Mouse (Mus musculus): ENCODE measurements at regions not wholly inside any gene's neighbourhood (a gene's known extent, or its start where the extent isn't known, plus 50 kb on each side); places are given as distances from the start of the nearest gene placed in this dataset.
A peak's percentile ranks its signal among the peaks of the same experiment; 100 is the strongest.

DNA sequence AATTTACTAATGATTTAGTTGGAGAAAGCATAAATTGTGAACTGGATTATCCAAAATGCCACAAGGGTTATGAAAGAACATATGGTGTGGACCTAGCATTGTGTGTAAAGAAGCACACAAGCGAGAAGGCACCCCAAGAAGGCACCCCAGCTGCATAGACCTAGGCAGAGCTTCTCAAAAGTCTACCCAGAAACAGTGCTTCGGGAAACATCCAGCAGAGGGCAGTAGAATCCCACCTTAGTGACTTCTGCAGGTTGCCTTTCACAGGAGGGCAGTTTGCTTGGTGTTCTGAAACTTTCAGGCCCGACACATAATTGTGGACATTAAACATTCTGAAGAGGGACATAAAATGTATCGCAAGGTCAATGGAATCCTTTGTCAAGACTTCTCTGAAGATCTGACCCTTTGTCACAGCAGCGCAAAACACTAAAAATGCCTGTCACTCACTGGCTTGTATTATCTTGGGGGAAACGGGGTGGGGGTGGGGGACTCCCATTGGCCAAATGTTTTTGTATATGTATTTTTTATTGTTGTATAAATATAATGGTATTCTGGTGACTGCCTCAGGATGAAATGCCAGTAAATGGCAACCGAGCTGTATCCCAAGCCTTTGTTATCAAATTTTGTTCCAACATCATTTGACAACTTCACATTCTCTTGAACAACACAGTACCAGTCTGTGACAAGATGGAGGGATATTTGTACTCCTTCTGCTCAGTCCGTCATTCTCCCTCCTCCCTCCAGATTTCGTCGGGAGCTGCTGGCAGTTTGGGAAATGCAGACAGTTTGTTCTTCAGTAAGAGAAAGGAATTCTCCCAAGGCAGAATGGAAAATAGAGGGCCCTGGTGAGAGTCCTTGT is 156.4 kb upstream of the Frg1 start:
- no peak overlapping the region for H3K4me3 ChIP-seq (ENCODE audit: insufficient read depth, low read length)
- no peak overlapping the region for H3K27ac ChIP-seq (ENCODE audit: insufficient read depth, low read length)
- TF ChIP-seq POLR2A (IDR thresholded peaks at IDR 0.05; ENCODE audit: low read depth, low read length) (no peak), CTCF (IDR thresholded peaks at IDR 0.05; ENCODE audit: borderline replicate concordance, insufficient read depth, low read length) (peak; percentile 15; the same call in 1 of the 2 replicates)
- H3K4me1 ChIP-seq (ENCODE audit: control insufficient read depth, insufficient read depth, low read length): no peaks in the 10 kb centered on the region

DNA sequence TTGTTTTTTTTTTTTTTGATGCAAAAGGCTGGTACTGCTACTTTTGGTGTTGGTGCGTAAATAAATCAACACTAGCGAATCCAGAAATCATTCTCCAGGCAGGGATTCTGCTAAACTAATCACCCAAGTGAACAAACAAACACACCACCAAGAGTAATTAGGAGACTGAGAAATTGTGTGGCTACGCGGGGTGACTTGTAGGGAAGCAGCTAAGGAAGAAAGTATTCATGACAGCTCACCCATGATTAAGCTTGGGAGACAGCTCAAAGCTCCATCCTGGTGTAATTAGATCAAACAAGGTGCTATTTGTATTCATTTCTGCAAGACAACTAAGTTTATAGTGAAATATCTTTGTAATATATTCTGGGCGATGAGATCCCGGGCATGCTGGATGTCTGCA is 153.7 kb upstream of the Frg1 start:
- H3K27ac ChIP-seq (ENCODE audit: insufficient read depth, low read length): no peak overlapping the region
- TF ChIP-seq POLR2A (IDR thresholded peaks at IDR 0.05; ENCODE audit: low read depth, low read length) (no peak), CTCF (IDR thresholded peaks at IDR 0.05; ENCODE audit: borderline replicate concordance, insufficient read depth, low read length) (no peak)

DNA sequence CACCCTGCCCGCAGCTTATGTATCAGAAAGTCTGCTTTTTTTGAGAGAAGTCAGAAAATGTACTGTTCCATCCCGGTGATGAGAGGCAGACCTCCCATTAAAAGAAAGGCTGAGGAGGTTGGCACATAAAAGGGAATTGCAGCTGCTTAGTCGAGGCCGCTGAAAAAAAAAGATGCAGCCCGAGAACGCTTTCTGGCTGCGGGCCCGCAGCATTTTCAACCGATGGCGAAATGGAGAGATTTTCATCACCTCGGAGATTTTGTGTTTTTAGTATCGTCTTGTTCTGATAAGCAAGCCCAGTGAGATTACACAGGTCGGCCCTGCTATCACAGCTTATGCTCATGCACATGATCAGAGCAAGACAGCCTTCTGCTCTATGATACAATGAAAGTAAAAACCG is 145.1 kb upstream of the Frg1 start:
- Histone ChIP-seq H3K27ac (ENCODE audit: insufficient read depth, low read length) (no peak overlapping the region), H3K4me3 (ENCODE audit: insufficient read depth, low read length) (no peak overlapping the region), H3K4me1 (ENCODE audit: control insufficient read depth, insufficient read depth, low read length) (no peaks in the 10 kb centered on the region)
- TF ChIP-seq CTCF (IDR thresholded peaks at IDR 0.05; ENCODE audit: borderline replicate concordance, insufficient read depth, low read length): no peak
- no peak for TF ChIP-seq POLR2A (IDR thresholded peaks at IDR 0.05; ENCODE audit: low read depth, low read length)

More for the DNA sequence above, 153.7 kb upstream of the Frg1 start:
- Histone ChIP-seq H3K4me3 (ENCODE audit: insufficient read depth, low read length) (no peak overlapping the region), H3K4me1 (ENCODE audit: control insufficient read depth, insufficient read depth, low read length) (no peaks in the 10 kb centered on the region)

DNA sequence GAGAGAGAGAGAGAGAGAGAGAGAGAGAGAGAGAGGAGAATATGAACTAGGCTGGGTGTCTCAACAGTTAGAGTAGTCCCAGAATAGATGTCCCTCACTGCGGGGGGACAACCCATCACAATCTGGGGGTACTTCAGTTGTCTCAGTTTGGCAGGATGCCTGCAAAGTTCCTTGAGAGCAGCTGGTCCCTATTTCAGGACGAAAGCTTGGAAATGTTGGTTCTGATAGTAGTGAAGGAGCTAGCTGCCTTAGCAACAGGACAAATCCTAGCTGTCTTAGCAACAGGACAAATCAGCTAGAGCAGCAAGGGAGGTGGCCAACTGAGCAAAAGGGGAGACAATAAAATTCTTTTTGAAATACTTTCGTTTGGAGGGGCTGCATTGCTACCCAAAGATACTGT is 139.9 kb upstream of the Frg1 start:
- Histone ChIP-seq H3K27ac (ENCODE audit: insufficient read depth, low read length) (no peak overlapping the region), H3K4me1 (ENCODE audit: control insufficient read depth, insufficient read depth, low read length) (peaks cover 9% of the 10 kb centered on the region), H3K4me3 (ENCODE audit: insufficient read depth, low read length) (no peak overlapping the region)
- TF ChIP-seq POLR2A (IDR thresholded peaks at IDR 0.05; ENCODE audit: low read depth, low read length): no peak
- TF ChIP-seq CTCF (IDR thresholded peaks at IDR 0.05; ENCODE audit: borderline replicate concordance, insufficient read depth, low read length): no peak

DNA sequence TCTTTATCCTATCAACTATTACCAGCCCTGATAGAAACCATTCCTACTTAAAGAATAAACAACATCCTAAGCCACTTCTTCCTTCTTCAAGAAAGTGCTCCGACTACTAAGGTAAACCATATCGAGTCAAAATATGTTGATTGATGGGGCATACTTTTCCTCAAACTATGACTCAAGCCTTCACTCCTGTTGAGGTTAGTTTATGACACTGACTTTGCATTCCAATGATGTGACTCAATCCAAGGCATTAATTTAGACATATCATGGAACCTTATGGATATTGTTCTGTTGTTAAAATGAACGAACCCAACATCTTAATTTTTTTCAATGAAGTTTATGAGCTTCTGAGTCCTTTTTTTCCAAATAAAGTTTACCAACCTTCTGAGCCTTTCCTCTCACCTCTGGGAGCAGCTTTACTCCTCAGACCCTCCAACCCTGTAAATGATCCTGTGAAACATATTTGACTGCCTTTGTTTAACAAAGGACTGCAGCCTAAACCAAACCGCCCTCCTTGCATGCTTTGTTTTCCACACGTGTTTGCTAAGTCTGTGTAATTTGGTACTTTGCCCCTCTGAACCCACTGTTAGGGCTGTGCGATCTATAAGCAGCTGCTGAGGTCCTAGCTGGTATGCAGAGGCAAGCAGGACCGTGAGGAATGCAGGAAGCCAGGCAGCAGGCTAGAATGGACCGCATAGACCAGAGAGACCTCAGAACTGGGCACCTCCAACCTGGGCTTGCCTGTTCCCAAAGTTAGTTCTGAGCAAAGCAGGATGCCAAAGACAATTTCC is 136.1 kb upstream of the Frg1 start:
- Histone ChIP-seq H3K4me1 (ENCODE audit: control insufficient read depth, insufficient read depth, low read length) (peaks cover 17% of the 10 kb centered on the region), H3K27ac (ENCODE audit: insufficient read depth, low read length) (no peak overlapping the region)
- TF ChIP-seq POLR2A (IDR thresholded peaks at IDR 0.05; ENCODE audit: low read depth, low read length) (no peak), CTCF (IDR thresholded peaks at IDR 0.05; ENCODE audit: borderline replicate concordance, insufficient read depth, low read length) (no peak)

DNA sequence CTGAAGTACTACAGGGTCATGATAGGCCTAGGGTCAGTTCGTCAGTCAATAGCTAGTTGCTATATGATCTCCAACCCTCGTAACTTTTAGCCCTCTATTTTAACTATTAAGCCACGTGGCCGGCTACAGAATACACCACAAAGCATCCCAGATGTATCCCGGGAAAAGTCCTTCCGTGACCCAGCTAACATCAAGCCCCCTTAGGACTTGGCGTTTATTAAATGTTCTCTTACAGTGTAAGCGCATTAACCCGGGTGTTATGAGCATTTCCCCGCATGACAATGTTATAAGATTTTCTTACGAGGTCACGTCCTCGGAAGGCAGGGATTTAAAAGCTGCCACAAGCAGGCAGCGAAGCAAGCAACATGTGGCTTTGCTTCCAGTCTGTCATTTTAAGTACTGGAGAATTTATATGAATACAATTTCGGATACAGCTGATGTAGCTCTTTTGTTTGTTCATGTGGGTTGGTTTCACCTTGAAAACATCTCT is 135.1 kb upstream of the Frg1 start:
- TF ChIP-seq CTCF (IDR thresholded peaks at IDR 0.05; ENCODE audit: borderline replicate concordance, insufficient read depth, low read length): no peak
- Histone ChIP-seq H3K27ac (ENCODE audit: insufficient read depth, low read length) (no peak overlapping the region), H3K4me3 (ENCODE audit: insufficient read depth, low read length) (no peak overlapping the region), H3K4me1 (ENCODE audit: control insufficient read depth, insufficient read depth, low read length) (peaks cover 17% of the 10 kb centered on the region)

More for the DNA sequence above, 136.1 kb upstream of the Frg1 start:
- H3K4me3 ChIP-seq (ENCODE audit: insufficient read depth, low read length): no peak overlapping the region

DNA sequence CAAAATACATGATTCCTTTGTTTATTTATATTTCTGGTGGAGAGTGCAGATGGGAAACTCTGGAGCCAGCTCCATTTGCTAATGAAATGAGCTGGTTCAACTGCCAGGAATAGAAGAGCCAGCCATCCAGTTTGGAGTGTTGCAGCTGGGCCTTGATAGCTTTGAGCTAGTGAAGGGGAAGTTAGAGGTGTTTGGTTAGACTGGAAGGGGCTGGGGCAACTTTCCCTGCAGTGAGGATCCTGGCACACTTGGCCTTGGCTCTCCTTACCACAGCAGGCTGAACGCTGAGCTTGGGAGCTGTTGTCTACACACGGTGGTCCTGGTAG is 133.2 kb upstream of the Frg1 start:
- H3K4me1 ChIP-seq (ENCODE audit: control insufficient read depth, insufficient read depth, low read length): peaks cover 17% of the 10 kb centered on the region

DNA sequence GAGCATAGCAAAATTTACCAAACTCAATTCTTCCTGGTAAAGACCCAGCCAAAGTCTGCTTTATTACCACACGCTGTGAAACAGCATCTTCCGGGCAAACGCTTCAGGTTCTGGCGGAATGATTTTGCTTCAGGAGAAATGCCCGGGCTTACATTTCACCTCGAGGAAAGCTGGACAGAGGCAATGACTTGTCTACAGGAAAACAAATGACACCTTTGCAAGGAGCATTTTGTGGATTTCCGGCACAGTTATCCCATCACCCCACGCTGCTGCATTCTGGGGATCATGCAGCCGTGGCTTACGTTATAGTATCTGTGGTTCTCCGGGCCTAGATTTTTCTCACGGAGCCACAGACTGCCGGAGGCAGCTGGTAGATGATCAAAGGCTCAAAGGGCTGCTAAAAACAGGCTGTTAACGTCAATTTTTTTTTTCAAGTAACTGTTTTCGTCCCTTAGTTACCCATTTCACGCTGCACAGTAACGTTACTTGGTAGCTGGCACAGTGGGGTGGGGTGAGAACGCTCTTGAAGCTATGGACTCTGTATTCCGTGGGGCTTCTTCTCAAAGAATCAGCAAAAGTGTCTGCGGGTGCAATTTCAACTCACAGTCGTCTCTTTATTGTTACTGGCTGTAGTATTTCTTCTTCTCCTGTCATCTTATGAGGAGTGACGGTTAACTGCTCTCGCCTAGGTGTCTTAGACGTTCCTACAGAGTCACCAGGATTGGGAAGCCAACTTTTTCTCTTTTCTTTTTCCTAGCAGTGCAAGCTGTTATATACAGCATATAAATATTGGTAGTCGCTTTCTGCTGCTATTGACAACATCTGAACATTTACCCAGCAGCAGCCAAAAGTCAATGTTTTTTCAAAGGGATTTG is 132.6 kb upstream of the Frg1 start:
- no peak overlapping the region for H3K27ac ChIP-seq (ENCODE audit: insufficient read depth, low read length)
- no peak overlapping the region for H3K4me3 ChIP-seq (ENCODE audit: insufficient read depth, low read length)
- no peak for TF ChIP-seq POLR2A (IDR thresholded peaks at IDR 0.05; ENCODE audit: low read depth, low read length)
- peaks cover 17% of the 10 kb centered on the region for H3K4me1 ChIP-seq (ENCODE audit: control insufficient read depth, insufficient read depth, low read length)

More for the DNA sequence above, 133.2 kb upstream of the Frg1 start:
- no peak overlapping the region for H3K27ac ChIP-seq (ENCODE audit: insufficient read depth, low read length)
- no peak for TF ChIP-seq POLR2A (IDR thresholded peaks at IDR 0.05; ENCODE audit: low read depth, low read length)
- no peak for TF ChIP-seq CTCF (IDR thresholded peaks at IDR 0.05; ENCODE audit: borderline replicate concordance, insufficient read depth, low read length)
- no peak overlapping the region for H3K4me3 ChIP-seq (ENCODE audit: insufficient read depth, low read length)

DNA sequence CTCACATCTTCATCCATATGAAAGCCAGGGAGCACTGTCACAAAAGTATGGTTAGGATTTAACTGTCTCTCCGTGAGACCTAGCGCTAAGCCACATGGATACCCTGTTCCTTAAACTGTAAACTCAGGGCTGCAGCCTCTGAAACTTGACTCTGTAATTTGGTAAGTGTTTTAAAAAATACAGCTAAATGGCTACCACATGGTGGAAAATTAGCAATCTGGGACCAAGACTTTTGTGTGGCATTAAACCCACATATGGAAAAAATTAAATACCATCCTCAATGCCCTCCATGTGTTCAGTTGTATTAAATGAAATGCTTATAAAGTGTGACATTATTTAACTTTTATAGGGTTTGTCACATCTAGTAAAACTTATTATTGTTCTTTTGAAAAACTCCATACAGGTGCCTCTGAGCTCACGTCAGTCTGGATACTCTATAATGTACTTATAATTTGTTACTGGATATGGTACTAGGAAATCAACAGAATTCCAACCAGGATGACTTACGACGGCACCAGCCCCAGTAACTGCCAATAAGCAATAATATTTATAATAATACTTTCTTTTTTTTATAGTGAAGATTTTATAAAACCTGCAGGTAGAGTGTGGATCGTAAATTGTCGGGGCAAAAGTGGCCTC is 131.0 kb upstream of the Frg1 start:
- TF ChIP-seq CTCF (IDR thresholded peaks at IDR 0.05; ENCODE audit: borderline replicate concordance, insufficient read depth, low read length): no peak
- TF ChIP-seq POLR2A (IDR thresholded peaks at IDR 0.05; ENCODE audit: low read depth, low read length): no peak
- Histone ChIP-seq H3K27ac (ENCODE audit: insufficient read depth, low read length) (no peak overlapping the region), H3K4me3 (ENCODE audit: insufficient read depth, low read length) (no peak overlapping the region), H3K4me1 (ENCODE audit: control insufficient read depth, insufficient read depth, low read length) (peaks cover 13% of the 10 kb centered on the region)

Measured in embryonic fibroblast, embryonic 13.5 days (primary cell).